Mouse (Mus musculus) stomach, embryonic 16.5 days (tissue): Measurements from ENCODE around the gene Tax1bp3. TPM values are rescaled to one million over a fixed set of nuclear protein-coding genes. Genes with fewer than 3 reads are reported as not detected.

ENCODE experiments used
- ATAC-seq: fragments of 200-750 bp; cut with Nextera tagmentation; 2 replicates; pipeline ENCODE4 v1.8.0; 2017; ENCODE audit warnings: moderate number of reproducible peaks, moderate TSS enrichment; ENCODE audit not compliant: insufficient read depth, low FRiP score
- H3K27ac ChIP-seq: fragments of 300-500 bp; sonication (generic); 2 replicates; pipeline ENCODE4 v1.5.1; 2014; ENCODE audit warnings: low read length
- H3K27me3 ChIP-seq: fragments of 300-500 bp; sonication (generic); 2 replicates; pipeline ENCODE4 v1.6.1; 2014; ENCODE audit warnings: low read length, control low read depth, mixed read lengths; ENCODE audit not compliant: control insufficient read depth, insufficient read depth
- H3K36me3 ChIP-seq: fragments of 300-500 bp; sonication (generic); 2 replicates; pipeline ENCODE4 v1.6.1; 2014; ENCODE audit warnings: low read length; ENCODE audit not compliant: control insufficient read depth, insufficient read depth
- H3K4me1 ChIP-seq: fragments of 300-500 bp; sonication (generic); 2 replicates; pipeline ENCODE4 v1.6.1; 2014; ENCODE audit warnings: low read length, control low read depth, mixed read lengths; ENCODE audit not compliant: control insufficient read depth, insufficient read depth
- H3K4me2 ChIP-seq: fragments of 300-500 bp; sonication (generic); 2 replicates; pipeline ENCODE4 v1.6.1; 2014; ENCODE audit warnings: low read depth, low read length, mixed read lengths
- H3K4me3 ChIP-seq: fragments of 300-500 bp; sonication (generic); replicated peaks from 2 replicates; pipeline ENCODE4 v1.5.1; 2014; ENCODE audit warnings: mild to moderate bottlenecking, low read length
- H3K9ac ChIP-seq: fragments of 300-500 bp; sonication (generic); 2 replicates; pipeline ENCODE4 v1.6.1; 2014; ENCODE audit warnings: low read length
- H3K9me3 ChIP-seq: fragments of 300-500 bp; sonication (generic); replicated peaks from 2 replicates; pipeline ENCODE4 v1.6.1; 2016; ENCODE audit warnings: low read length, control low read depth; ENCODE audit not compliant: control insufficient read depth
- whole genome bisulfite sequencing: fragments of 180-500 bp; shearing (Covaris S2); extraction: QIAGEN DNeasy Blood & Tissue Kit; methylation state at CpG from one replicate; pipeline ENCODE4 v1.1.7; 2014; 5-methylcytosine and 5-hydroxymethylcytosine counted together
- polyA plus RNA-seq: library from polyadenylated mRNA; unstranded; fragments of >200 nt; fragmentation: Nextera tagmentation; extraction: Ambion mirVana; gene quantifications from 2 replicates; pipeline ENCODE4 v1.2.1, GENCODE M21; 2015

The Tax1bp3 gene
- polyA plus RNA-seq, result 214 and 230 TPM in 2 replicates

DNA sequence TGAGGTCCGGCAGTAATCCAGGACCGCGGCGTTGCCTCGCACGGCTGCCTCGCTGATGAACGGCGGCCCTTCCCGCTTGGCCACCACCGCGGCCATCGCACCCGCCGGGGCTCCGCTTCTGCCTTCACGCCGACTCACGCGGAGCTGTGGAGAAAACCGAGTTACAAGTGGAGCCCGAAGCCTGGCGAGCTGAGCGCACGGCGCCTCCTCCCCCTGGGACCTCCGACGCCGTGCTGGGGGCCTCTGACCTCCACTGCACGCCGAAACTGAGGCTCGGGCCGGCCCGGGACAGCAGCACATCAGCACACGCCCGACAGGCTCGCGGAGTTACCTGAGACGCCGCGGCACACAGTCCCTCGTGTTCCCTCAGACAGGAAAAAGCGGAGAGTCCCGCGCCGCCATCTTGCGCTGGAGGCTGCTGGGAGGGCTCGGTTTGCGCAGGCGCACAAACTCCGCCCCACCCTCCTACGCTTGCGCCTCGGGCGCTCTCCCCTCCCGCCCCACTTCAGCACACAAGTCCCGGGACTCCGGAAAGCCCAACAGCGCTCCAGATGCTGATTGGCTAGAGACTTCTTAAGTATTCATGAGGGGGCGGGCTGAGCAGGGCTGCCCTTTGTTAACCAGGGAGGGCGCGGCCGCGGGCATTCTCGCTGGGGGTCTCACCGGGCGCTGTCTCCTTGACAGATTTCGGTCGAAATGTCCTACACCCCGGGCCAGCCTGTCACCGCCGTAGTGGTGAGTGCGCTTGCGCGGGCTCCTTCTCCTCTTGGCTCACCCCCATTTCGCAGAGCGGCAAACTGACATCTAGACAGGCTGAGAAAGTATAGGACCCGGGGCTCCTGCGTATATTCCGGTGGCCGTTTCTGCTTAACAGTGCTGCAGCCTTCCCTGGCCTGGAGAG, at the start of gene Tax1bp3, which contains the start of gene Emc6:
Gene Tax1bp3, plus strand, starts transcription at position 476 of the 901 bp plus-strand sequence.
Gene Emc6, minus strand, starts transcription at position 430 of the 901 bp plus-strand sequence.
- WGBS, result under 1% methylated on average over 70 of the region's 81 CpGs
- peak; percentile 97 for ATAC-seq

DNA sequence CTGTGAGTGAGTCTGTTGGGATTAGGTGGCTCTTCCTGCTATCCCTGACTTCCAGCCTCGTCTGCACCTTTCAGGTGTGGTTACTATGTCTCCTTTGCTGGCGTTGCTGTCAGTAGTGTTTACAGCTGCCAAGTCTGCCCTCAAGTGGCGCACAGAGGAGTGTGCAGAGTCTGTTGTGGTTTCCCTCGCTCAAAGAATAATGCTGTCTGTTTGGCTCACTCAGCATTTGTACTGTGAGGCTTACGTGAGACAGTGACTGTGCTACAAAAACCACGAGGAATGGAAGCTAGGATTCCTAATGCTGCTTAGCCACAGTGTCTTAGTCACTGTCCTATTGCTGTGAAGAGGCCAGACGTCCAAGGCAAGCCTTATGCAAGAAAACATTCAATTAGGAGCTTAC, 45.9 kb upstream of the Tax1bp3 start:
- Histone ChIP-seq H3K4me3 (no peak overlapping the region), H3K36me3 (no peaks in the 10 kb centered on the region), H3K27me3 (no peaks in the 10 kb centered on the region), H3K9me3 (no peaks in the 10 kb centered on the region), H3K9ac (no peak overlapping the region), H3K4me2 (no peak overlapping the region), H3K27ac (no peak overlapping the region), H3K4me1 (peaks cover 8% of the 10 kb centered on the region)
- ATAC-seq, result no peak
- 67% methylated on average over 7 of the region's 7 CpGs for WGBS

More for the DNA sequence above, at the start of gene Tax1bp3, which contains the start of gene Emc6:
- Histone ChIP-seq H3K4me2 (peak within 1 kb of the TSS; percentile 93), H3K27ac (peak within 1 kb of the TSS; percentile 98), H3K4me1 (peaks cover 32% of the 10 kb centered on the region), H3K4me3 (peak within 1 kb of the TSS; percentile 99), H3K9me3 (no peaks in the 10 kb centered on the region), H3K27me3 (no peaks in the 10 kb centered on the region), H3K9ac (peak within 1 kb of the TSS; percentile 91), H3K36me3 (peaks cover 8% of the 10 kb centered on the region; the same call in 1 of the 2 replicates)

DNA sequence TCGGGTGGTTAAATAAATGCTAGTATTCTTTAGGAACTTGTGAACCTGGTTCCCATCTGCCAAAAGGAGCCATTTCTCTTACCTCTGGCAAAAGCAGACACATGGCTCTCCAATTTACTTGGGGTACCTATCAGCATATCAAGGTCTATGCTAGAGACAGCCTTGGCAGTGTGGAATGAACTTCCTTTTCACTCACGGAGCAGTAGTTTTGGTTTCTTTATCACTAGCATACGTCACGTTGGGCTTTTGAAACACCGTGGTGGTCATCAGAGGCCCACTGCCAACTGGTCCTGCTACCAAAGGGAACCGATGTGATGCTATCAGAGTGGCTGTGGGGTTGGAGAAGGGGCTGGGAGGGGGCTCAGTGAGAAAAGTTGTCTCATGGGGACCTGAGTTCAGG, 43.9 kb upstream of the Tax1bp3 start:
- Histone ChIP-seq H3K9ac (no peak overlapping the region), H3K4me3 (no peak overlapping the region), H3K9me3 (no peaks in the 10 kb centered on the region), H3K4me2 (no peak overlapping the region), H3K36me3 (no peaks in the 10 kb centered on the region), H3K27ac (no peak overlapping the region), H3K27me3 (no peaks in the 10 kb centered on the region), H3K4me1 (peaks cover 18% of the 10 kb centered on the region)
- 92% methylated on average over 6 of the region's 6 CpGs for WGBS
- ATAC-seq, result no peak

DNA sequence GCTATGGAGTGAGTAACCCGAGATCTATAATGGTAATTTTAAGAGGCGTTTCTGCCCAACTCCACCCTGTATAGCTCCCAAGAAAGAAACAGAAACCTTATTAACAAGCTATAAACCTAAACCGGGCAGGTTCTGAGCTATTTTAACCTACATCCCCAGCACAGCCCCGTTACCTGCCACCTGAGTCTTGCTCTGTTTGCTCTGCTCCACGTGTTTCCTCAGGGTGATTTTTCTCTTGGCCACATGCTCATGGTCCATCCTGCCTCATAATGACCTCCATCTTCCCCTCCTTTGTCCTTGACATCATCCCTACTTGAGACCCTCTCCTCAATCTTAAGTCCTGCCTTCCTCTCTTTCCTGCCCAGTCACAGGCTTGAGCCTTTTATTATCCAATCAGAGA, 42.7 kb upstream of the Tax1bp3 start:
- ATAC-seq, result no peak
- WGBS, result 79% methylated on average over 5 of the region's 5 CpGs

DNA sequence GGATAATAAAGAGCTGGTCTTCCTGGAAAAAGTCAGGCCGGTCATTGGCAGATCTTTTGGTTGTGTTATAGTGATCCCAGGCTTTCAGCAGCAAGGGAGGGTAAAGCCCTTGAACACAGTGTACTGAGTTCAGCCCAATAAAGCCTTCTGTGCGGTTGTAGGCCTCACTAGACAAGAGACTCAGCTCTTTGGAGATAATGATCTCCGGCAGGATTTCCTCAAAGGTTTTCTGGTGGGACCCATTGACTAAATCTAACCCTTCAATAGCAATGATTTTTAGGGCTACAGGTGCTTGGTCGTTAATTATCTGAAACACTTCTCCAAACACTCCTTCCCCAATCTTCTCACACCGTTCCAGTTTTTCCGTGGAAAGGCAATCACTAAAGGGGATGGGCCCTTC, 40.3 kb upstream of the Tax1bp3 start:
- Histone ChIP-seq H3K36me3 (no peaks in the 10 kb centered on the region), H3K4me3 (peak overlapping the region; percentile 91), H3K9me3 (no peaks in the 10 kb centered on the region), H3K9ac (peak overlapping the region; percentile 85), H3K27ac (no peak overlapping the region), H3K4me2 (peak overlapping the region; percentile 70), H3K27me3 (no peaks in the 10 kb centered on the region), H3K4me1 (peaks cover 18% of the 10 kb centered on the region)
- no peak for ATAC-seq
- 68% methylated on average over 6 of the region's 6 CpGs for WGBS

More for the DNA sequence above, 42.7 kb upstream of the Tax1bp3 start:
- no peak overlapping the region for H3K4me3 ChIP-seq
- H3K27ac ChIP-seq, result no peak overlapping the region
- H3K36me3 ChIP-seq, result no peaks in the 10 kb centered on the region
- H3K4me2 ChIP-seq, result no peak overlapping the region
- peaks cover 18% of the 10 kb centered on the region for H3K4me1 ChIP-seq
- no peak overlapping the region for H3K9ac ChIP-seq
- no peaks in the 10 kb centered on the region for H3K27me3 ChIP-seq
- H3K9me3 ChIP-seq, result no peaks in the 10 kb centered on the region

DNA sequence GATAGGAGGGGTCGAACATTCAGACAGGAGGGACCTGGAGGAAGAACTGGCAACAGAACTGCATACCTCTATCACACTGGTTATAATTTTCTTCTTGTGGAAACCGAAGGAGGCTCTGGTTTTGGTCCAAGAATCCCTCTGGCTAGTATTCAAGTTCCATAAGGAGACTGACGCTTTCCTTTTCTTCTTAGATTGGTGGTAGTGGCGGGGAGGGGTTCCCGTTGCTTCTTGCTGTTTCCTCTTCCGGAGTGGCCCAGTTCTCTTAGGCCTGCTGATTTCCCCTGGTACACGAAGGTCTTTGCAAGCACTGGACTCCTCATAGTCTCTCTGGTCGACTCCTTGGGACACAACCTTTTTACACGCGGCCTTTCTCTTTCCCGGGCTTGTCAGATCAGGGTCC, 39.8 kb upstream of the Tax1bp3 start:
- Histone ChIP-seq H3K27ac (no peak overlapping the region), H3K36me3 (no peaks in the 10 kb centered on the region), H3K9ac (peak overlapping the region; percentile 85), H3K27me3 (no peaks in the 10 kb centered on the region), H3K4me2 (peak overlapping the region; percentile 70), H3K4me1 (peaks cover 18% of the 10 kb centered on the region), H3K4me3 (peak overlapping the region; percentile 91), H3K9me3 (no peaks in the 10 kb centered on the region)
- 13% methylated on average over 11 of the region's 11 CpGs for WGBS
- ATAC-seq, result no peak

DNA sequence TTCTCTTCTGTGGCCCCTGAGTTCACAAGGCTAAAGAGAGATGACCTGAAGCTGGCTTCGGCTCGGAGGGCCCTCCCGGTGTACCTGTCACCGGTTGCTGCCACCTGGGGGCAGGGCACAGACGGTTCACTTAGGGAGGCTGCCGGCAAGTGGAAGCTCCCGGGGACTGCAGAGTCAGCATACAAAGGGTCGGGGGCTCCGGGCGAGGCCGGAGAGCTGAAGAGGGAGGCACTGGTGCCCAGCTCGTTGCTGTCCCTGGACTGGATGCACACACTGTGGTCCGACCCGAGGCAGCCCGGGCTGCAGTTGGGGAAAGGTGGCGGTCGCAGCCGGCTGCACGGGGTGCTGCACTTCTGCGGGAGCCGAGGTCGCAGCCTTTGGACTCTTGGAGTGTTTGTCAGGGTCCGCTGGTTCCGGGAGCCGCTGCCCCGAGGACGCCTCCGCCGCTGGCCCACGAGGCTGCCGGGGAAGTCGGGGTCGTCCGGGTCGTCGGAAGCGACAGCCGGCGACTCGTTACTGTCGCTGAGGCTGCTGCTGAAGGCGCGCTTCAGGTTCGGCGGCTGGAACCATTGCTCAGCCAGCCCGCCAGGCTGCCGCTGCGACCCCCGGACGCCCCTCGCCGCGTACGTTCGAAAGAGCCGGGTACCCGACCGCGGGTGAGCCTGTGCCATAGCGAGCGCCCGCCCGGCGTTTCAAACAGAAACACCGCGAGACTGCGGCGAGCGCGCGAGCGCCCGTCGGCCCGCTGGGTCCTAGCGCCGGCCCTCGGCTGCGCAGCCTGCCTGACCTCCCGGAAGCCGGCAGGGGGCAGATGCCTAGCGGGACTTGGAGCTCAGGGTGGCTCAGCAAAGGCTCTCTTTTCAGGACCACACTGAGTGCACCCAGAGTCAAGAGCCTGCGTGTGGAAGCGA, 39.0 kb upstream of the Tax1bp3 start, which contains the start of gene Haspin:
Gene Haspin, minus strand, starts transcription at position 704 of the 911 bp plus-strand sequence.
- under 1% methylated on average over 84 of the region's 84 CpGs for WGBS
- ATAC-seq, result peak; percentile 92

DNA sequence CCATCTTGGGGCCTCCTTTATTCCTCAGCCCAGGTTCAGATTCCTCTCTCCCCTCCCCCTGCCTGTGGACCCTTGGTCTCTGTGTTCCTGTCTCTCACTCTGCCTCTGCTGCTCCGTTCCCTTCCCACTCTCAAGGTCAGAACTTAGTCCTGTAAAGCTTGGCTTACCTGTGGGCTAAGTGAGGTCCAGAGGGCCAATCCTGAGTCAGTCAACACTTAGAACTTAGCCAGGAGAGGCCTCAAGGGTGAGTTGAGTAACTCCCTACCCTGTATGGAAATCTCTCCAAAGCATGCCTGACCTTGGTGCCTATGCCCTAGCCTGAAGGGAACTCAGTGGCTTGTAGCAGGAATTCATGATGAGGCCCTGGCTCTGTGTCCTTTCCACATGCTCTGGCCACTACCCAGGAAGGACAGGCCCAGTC, 32.6 kb upstream of the Tax1bp3 start:
- 59% methylated on average over 1 of the region's 1 CpGs for WGBS
- Histone ChIP-seq H3K4me3 (no peak overlapping the region), H3K9me3 (no peaks in the 10 kb centered on the region), H3K9ac (no peak overlapping the region), H3K27me3 (no peaks in the 10 kb centered on the region), H3K4me1 (no peaks in the 10 kb centered on the region), H3K27ac (no peak overlapping the region), H3K36me3 (no peaks in the 10 kb centered on the region), H3K4me2 (no peak overlapping the region)
- ATAC-seq, result no peak

More for the DNA sequence above, 39.0 kb upstream of the Tax1bp3 start, which contains the start of gene Haspin:
- peaks cover 18% of the 10 kb centered on the region for H3K4me1 ChIP-seq
- no peaks in the 10 kb centered on the region for H3K36me3 ChIP-seq
- H3K4me2 ChIP-seq, result peak within 1 kb of the TSS; percentile 70
- H3K9ac ChIP-seq, result peak within 1 kb of the TSS; percentile 85
- H3K9me3 ChIP-seq, result no peaks in the 10 kb centered on the region
- H3K4me3 ChIP-seq, result peak within 1 kb of the TSS; percentile 91
- H3K27ac ChIP-seq, result no peak within 1 kb of the TSS
- no peaks in the 10 kb centered on the region for H3K27me3 ChIP-seq
